Mouse (Mus musculus): Measurements from ENCODE around the gene Hrh3. TPM values are rescaled to one million over a fixed set of nuclear protein-coding genes. Genes with fewer than 3 reads are reported as not detected.

Hrh3 gene
- polyA plus RNA-seq, 1 experiment from 2014 or later: not detected

GRCm38 (mm10) chr2:180117485-180118194, 13.4 kb upstream of the Hrh3 start:
- H3K79me2 ChIP-seq (ENCODE audit: inconsistent target): peaks cover 27% of the 10 kb centered on the region; the same call in 1 of the 2 replicates
- no peaks in the 10 kb centered on the region for H3K36me3 ChIP-seq (ENCODE audit: inconsistent target)
- whole genome bisulfite sequencing (ENCODE audit: missing documents): 43% methylated on average over 12 of the region's 13 CpGs
- no peak overlapping the region for H3K4me3 ChIP-seq (ENCODE audit: inconsistent target)
- H3K27ac ChIP-seq: no peak overlapping the region

DNA sequence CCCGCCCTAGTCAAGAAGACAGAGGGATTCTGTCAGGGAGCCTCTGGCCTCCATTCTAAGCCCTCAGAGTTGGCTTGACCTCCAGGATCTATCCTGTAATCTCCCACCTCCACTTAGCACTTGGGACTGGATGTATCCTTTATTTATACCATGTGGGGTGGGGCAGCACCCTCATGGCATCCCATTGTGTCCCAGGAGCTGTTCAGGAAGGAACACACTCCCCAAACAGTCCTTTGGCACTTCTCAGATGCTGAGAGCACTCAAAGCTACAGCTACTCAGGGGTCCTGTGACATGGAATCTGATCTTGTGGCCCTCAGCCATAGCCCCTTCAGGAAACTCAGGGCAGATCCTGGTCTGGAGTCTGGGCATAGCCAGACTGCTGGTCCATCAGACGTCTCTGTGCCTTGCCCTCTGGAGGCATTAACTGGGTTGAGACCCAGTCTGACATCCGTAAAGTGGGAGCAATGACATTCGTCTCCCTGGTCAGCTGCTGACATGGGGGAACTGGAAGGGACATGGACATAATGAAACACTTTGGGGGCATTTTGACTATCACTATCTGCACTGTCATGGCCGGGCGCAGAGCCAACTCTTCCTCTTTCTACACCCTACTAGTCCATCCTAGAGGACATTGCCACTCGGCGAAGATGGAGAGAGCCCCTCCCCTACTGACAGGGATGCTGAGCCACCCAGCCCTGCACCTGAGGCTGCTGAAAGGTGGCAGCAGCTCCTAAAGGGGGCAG, 12.6 kb upstream of the Hrh3 start:
- 76% methylated on average over 8 of the region's 8 CpGs for WGBS (ENCODE audit: missing documents)
- no peaks in the 10 kb centered on the region for H3K36me3 ChIP-seq (ENCODE audit: inconsistent target)
- H3K79me2 ChIP-seq (ENCODE audit: inconsistent target): peaks cover 21% of the 10 kb centered on the region; the same call in 1 of the 2 replicates
- H3K27ac ChIP-seq: no peak overlapping the region
- no peak overlapping the region for H3K4me3 ChIP-seq (ENCODE audit: inconsistent target)

- Histone ChIP-seq H3K36me3 (ENCODE audit: inconsistent target) (no peaks in the 10 kb centered on the region), H3K4me3 (ENCODE audit: inconsistent target) (no peak overlapping the region), H3K79me2 (ENCODE audit: inconsistent target) (peaks cover 13% of the 10 kb centered on the region; the same call in 1 of the 2 replicates), H3K27ac (no peak overlapping the region)
- 34% methylated on average over 10 of the region's 10 CpGs for WGBS (ENCODE audit: missing documents)
Observed at GRCm38 (mm10) chr2:180116081-180116493, 11.8 kb upstream of the Hrh3 start.

DNA sequence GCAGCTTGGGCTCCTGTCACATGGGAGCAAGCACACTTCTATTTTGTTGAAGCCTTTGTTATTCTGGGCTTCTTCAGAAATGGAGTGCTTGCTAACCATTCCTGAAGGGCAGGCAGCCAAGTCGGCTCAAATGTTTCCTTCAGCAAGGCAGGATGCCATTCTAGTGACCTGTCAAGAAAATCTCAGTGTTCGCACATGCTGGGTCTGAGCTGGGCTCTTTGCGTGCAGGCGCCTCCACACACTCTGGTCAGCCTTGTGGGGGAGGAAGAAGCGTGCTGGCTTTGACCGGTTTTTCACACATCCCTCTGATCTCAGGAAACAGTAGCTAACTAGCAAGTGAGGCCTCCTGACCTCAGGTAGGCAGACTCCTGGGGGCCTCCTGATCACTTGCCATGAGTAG, 11.0 kb upstream of the Hrh3 start:
- H3K36me3 ChIP-seq (ENCODE audit: inconsistent target): no peaks in the 10 kb centered on the region
- WGBS (ENCODE audit: missing documents): 42% methylated on average over 6 of the region's 6 CpGs
- H3K4me3 ChIP-seq (ENCODE audit: inconsistent target): no peak overlapping the region
- no peak overlapping the region for H3K27ac ChIP-seq
- peaks cover 5% of the 10 kb centered on the region; the same call in 1 of the 2 replicates for H3K79me2 ChIP-seq (ENCODE audit: inconsistent target)

DNA sequence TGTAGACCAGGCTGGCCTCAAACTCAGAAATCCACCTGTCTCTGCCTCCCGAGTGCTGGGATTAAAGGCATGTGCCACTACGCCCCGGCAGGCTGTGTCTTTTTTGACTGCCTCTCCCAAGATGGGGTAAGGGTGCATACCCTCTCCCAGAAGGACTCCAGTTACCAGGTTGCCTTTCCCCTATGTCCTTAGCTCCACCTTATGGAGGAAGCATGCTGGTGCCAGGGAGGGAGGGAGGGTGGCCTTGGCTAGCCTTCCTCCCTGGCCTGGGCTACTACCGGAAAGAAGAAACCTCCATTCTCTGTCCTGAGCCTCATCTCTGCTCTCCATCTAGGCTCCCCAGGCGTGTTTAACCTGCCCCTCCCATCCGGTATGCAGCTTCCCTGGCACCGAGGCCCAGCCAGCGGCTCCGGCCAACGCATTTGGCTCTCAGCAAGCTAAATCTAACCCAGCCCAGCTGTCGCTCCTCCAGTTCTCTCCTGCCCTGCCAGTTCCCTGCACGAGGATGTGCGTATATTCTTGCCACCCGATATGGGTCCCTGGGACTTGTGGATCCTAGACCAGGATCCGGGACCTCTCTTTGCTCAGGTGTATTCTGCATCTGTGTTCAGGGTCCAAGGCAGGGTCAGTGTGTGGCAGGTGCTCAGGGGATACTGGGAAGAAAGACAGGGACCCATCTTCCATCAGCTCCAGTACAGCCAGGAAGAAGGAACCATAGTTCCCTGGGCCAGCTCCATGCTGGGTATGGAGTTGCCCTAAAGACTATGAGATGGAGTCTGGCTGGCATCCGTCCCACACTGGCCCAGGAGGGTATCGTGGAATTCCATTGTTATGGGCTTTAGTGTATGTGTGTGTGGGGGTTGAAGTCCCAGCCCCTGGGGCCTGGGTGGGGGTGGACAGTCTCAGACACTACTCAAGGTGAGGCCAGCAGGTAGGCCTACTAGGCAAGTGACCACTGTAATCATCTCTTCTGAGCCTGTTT, 9.9 kb upstream of the Hrh3 start:
- H3K79me2 ChIP-seq (ENCODE audit: inconsistent target): no peaks in the 10 kb centered on the region
- WGBS (ENCODE audit: missing documents): 90% methylated on average over 12 of the region's 17 CpGs
- H3K36me3 ChIP-seq (ENCODE audit: inconsistent target): no peaks in the 10 kb centered on the region
- H3K4me3 ChIP-seq (ENCODE audit: inconsistent target): no peak overlapping the region
- H3K27ac ChIP-seq: no peak overlapping the region

DNA sequence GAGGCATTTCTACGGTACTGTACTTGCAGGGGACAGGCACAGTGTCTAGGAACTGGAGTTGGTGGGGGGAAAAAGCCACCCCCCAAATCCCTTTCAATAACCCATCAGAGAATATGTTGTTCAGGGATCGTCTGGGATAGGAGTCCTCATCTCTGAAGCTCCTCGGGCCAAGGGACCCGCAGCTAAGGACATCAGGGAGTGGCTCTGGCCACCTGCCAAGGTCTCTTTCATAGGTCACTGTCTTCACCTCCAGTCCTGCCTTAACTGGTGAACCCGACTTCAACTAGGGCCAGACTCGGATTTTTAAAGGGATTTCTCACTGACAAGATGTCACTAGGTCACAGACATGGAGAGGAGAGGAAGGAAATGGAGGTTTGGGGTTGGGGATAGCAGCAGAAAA, 4.0 kb upstream of the Hrh3 start:
- no peaks in the 10 kb centered on the region for H3K36me3 ChIP-seq (ENCODE audit: inconsistent target)
- H3K27ac ChIP-seq: no peak overlapping the region
- H3K79me2 ChIP-seq (ENCODE audit: inconsistent target): no peaks in the 10 kb centered on the region
- H3K4me3 ChIP-seq (ENCODE audit: inconsistent target): no peak overlapping the region
- 33% methylated on average over 6 of the region's 6 CpGs for WGBS (ENCODE audit: missing documents)

DNA sequence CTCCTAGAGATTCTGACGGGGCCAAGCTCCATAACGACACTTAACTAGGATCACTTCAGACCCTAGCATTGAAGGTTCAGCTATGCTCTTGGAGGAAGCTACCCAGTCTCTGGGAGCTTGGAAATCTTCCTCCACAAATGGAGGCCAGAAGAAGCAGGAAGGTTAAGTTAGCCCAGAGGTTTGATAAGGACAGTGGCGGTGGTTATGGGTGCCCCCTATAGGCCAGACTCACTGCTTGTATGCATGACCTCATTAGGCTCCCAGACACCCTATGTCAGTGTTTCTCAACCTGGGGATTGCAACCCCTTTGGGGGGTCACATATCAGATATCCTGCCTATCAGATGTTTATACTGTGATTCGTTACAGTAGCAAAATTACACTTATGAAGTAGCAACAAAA, 2.8 kb upstream of the Hrh3 start:
- no peak overlapping the region for H3K27ac ChIP-seq
- no peak overlapping the region for H3K4me3 ChIP-seq (ENCODE audit: inconsistent target)
- no peaks in the 10 kb centered on the region for H3K79me2 ChIP-seq (ENCODE audit: inconsistent target)
- no peaks in the 10 kb centered on the region for H3K36me3 ChIP-seq (ENCODE audit: inconsistent target)
- 83% methylated on average over 4 of the region's 4 CpGs for WGBS (ENCODE audit: missing documents)

- no peaks in the 10 kb centered on the region for H3K36me3 ChIP-seq (ENCODE audit: inconsistent target)
- no peak overlapping the region for H3K4me3 ChIP-seq (ENCODE audit: inconsistent target)
- no peaks in the 10 kb centered on the region for H3K79me2 ChIP-seq (ENCODE audit: inconsistent target)
- 43% methylated on average over 8 of the region's 8 CpGs for WGBS (ENCODE audit: missing documents)
- no peak overlapping the region for H3K27ac ChIP-seq
Observed at GRCm38 (mm10) chr2:180105441-180106190, 1.3 kb upstream of the Hrh3 start.

DNA sequence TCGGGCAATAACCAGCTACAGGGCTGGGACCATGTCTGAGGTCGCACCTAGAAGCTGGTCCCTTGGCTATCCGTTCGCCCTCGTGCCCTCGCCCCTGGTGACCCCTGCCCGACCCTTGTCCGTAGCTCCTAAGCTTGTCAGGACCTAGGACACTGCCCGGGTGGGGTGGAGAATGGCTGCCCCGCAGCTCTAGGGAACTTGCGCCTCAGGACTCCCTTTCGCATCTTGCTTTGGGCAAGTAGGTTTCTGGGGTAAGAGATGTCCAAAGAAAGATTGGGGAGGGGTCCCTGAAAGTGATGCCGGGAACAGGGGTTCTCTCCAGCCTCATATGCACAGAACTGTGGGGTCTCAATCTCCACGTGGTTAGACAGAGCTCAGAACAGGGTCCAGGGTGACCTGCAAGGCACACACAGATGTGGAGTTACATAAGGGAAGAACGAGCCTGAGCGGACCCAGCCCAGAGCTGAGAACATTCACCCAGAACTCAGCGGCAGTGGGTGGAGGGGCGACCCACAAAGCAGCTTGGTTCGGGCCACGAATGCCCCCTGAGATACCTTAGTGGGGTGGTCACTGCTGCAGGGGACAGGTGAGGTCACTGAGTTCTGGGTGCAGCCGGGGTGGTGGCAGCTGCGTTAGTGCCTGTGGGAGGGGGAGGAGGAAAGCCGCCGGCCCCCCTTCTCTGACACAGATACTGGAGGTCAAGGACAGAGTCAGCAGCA, 530 bp upstream of the Hrh3 start:
- Histone ChIP-seq H3K79me2 (ENCODE audit: inconsistent target) (no peaks in the 10 kb centered on the region), H3K36me3 (ENCODE audit: inconsistent target) (no peaks in the 10 kb centered on the region), H3K27ac (no peak overlapping the region), H3K4me3 (ENCODE audit: inconsistent target) (no peak overlapping the region)
- 14% methylated on average over 24 of the region's 24 CpGs for WGBS (ENCODE audit: missing documents)

GRCm38 (mm10) chr2:180103151-180103977, 924 bp downstream of the Hrh3 start:
- Histone ChIP-seq H3K36me3 (ENCODE audit: inconsistent target) (no peaks in the 10 kb centered on the region), H3K79me2 (ENCODE audit: inconsistent target) (no peaks in the 10 kb centered on the region), H3K4me3 (ENCODE audit: inconsistent target) (no peak overlapping the region), H3K27ac (no peak overlapping the region)
- WGBS (ENCODE audit: missing documents): 5% methylated on average over 50 of the region's 57 CpGs

GRCm38 (mm10) chr2:180099529-180099928, 4.8 kb downstream of the Hrh3 start:
- Histone ChIP-seq H3K4me3 (ENCODE audit: inconsistent target) (no peak overlapping the region), H3K36me3 (ENCODE audit: inconsistent target) (no peaks in the 10 kb centered on the region), H3K27ac (no peak overlapping the region), H3K79me2 (ENCODE audit: inconsistent target) (no peaks in the 10 kb centered on the region)
- 7% methylated on average over 15 of the region's 15 CpGs for WGBS (ENCODE audit: missing documents)

GRCm38 (mm10) chr2:180098167-180098566, 6.1 kb downstream of the Hrh3 start:
- 55% methylated on average over 5 of the region's 5 CpGs for WGBS (ENCODE audit: missing documents)
- Histone ChIP-seq H3K27ac (no peak overlapping the region), H3K36me3 (ENCODE audit: inconsistent target) (no peaks in the 10 kb centered on the region), H3K4me3 (ENCODE audit: inconsistent target) (no peak overlapping the region), H3K79me2 (ENCODE audit: inconsistent target) (no peaks in the 10 kb centered on the region)

DNA sequence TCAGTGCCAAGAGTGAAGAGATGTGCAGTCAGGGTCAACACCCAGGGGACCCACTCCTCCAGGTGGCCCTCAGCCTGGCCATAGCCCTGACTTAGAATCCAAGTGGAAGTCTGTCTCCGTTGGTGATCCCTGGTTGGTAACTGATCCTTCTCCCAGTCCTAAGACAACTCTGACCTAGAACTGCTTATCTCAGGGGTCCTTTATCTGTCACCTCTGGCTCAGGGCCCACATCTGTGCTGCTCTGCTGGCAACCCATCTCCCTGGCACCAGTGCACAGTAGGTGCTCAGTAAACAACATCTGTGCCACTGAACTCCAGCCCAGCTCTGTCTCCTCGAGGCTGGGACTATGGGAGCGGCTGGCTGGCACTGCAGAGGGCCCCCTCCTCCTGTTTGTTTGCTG, 6.7 kb downstream of the Hrh3 start:
- 70% methylated on average over 3 of the region's 3 CpGs for WGBS (ENCODE audit: missing documents)

More for the DNA sequence above, 6.7 kb downstream of the Hrh3 start:
- Histone ChIP-seq H3K36me3 (ENCODE audit: inconsistent target) (no peaks in the 10 kb centered on the region), H3K27ac (no peak overlapping the region), H3K4me3 (ENCODE audit: inconsistent target) (no peak overlapping the region), H3K79me2 (ENCODE audit: inconsistent target) (no peaks in the 10 kb centered on the region)
